Mouse (Mus musculus) liver (tissue): ENCODE measurements at regions not wholly inside any gene's neighbourhood (a gene's known extent, or its start where the extent isn't known, plus 50 kb on each side); places are given as distances from the start of the nearest gene placed in this dataset.
A peak's percentile ranks its signal among the peaks of the same experiment; 100 is the strongest.

Experiments
- DNase-seq: peaks from one replicate; pipeline ENCODE4 v3.0.0-alpha.2; 2020; ENCODE audit warnings: mixed read lengths

DNA sequence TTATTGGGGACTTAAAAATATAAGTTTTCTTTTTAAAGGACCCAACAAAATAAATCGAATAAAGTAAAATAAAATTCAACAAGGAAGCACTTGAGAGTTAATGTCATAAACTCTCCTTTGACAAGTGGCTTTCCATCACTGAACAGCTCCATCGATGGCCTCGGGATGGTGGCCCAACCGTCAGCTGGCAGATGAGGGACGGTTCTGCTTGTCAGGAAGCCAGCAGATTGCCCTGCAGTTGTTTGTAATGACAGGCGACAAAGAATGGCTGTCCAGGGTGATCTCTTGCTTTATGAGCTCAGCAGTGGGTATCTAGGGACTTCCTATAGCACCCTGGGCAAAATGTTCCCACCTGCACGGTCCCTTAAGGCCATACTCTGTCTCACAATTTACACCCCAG is 531.7 kb downstream of the Zfp536 start:
- no peak for DNase-seq

DNA sequence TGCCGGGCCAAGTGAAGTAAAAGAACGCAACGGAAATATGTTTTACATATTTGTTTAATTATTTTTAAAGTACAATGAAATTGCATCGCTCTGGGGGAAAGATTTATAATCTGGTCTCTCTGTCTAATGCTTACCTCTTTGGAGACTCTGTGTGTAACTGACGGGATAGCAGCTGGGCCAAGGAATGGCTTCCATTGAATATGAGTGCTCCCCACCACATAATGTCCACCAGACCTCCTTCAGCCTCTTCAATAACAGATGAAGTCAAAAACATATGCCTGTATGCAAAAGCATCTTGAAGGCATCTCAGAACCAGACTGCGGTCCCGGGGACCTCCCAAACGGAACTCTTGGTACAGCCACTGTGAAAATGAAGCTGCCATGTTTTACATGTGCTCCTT is 531.0 kb downstream of the Zfp536 start:
- DNase-seq = no peak

DNA sequence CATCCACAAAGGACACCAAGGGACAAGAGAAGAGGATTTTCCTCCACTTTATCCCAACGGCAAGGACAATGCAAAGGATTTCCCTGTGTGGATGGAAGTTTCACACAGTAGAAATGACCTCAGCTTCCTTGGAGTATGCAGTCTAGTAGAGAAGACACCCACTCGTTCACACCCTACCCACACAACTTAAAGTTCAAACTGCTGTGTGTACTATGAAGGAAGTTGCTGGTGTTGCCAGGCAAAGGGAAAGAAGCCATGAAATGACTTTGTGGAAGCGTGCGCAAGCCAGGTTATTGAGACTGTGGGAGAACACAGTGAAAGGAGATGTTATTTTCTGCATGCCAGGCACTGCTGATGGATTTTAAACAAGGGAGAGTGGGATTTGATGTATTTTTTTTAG is 527.3 kb downstream of the Zfp536 start:
- no peak for DNase-seq

DNA sequence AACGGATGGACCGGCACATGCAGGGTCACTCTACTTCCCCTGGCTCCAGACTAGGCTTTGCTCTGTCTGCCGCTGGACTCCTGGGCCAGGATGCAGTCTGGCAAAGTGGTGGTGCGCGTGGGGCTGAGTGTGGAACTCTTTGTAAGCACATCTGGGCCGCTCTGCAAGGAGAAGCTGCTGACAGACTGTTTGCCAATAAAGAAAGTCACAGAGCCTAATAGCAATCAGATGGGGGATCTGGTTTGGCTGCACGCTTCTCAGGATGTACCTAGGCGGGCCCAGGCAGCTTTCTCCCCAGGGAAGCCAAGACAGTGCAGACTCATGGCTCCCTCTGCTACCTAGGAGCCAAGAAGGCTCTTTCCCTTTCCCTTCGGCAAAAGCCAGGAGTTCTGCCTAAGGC is 519.0 kb downstream of the Zfp536 start:
- DNase-seq = peak; percentile 4

DNA sequence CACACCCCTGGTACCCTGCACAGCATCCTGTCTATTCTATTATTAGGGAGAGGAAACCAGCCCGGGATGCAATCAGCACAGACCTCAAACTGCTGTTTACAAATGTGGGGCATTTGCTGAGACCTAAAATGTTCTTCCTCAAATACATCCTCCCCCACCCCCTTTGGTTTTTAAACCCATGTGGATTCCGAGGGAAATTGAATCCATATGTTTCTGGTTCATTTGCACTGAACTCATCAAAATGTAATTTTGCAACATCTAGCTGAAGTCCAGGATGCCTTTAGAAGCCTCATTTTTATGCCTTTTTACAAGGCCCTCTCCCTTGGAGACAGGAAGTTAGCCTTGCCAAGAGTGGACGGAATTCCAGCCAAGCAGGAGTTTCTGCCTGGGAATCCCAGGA is 517.6 kb downstream of the Zfp536 start:
- DNase-seq = no peak

DNA sequence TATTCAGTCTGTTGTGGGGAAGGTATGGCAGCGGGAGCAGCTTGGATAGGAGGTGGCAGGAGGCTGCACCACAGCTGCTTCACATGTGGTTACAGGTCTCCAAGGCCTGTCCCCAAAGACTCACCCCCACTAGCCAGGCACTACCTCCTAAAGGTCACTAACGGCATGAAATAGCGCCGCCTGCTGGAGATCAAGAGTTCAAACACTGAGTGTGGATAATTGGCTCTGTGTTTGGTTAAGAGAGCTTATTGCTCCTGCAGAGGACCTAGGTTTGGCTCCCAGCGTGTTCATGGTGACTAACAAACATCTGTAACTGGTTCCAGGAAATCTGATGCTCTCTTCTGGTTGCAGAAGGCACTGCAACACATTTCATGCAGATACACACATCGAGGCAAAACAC is 514.1 kb downstream of the Zfp536 start:
- DNase-seq = peak; percentile 23

DNA sequence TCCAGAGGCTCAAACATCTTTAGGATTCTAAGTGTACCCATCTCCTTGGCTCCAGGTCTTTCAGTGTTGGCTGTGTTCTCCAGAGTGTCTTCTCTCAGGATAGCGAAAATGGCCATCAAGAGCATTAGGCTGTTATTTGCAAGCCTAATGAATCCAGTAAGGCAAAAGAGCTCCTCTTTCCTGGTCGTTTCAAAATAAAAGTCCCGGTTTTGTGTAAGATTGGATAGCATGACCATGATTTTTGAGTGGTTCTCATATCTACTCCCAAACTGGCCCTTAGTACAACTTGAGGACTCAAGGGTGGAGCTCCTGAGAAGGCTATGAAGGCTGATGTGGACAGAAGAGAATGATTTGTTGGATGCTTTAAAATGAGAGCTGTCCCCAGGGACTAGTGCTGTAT is 510.6 kb downstream of the Zfp536 start:
- DNase-seq = no peak

DNA sequence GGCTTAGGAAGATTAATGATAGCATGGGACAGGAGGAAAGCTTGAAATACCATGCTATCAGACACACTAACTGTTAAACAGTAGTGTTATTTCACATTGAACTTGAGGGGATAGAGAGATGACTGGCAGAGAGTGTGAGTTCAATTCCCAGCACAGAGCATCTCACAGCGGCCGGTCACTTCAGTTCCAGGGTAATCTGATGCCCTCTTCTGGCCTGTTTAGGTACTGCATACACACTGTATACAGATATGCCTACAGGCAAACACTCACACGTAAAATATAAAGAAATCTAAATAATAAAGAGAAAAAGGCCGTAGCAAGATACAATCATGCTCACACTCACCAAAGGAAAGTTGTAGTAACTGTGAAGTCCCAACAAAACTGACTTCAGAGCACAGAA is 506.0 kb downstream of the Zfp536 start:
- DNase-seq = no peak

DNA sequence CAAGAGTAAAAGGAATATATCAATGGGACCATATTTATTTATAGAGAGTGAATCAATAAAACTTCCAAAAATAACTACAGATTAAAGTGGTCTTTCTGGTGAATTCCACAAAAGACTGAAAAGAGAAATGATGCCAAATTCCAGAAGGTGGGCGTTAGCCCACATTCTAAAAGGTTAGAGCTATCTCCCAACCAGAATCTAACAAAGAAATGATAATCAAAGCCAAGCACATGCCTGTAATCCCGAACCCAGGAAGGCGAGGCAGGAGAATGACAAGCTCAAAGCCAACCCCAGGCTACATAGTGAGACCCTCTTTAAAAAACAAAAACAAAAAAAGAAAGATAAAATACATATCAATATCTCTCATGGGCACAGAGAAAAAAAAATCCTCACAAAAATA is 502.6 kb downstream of the Zfp536 start:
- no peak for DNase-seq

DNA sequence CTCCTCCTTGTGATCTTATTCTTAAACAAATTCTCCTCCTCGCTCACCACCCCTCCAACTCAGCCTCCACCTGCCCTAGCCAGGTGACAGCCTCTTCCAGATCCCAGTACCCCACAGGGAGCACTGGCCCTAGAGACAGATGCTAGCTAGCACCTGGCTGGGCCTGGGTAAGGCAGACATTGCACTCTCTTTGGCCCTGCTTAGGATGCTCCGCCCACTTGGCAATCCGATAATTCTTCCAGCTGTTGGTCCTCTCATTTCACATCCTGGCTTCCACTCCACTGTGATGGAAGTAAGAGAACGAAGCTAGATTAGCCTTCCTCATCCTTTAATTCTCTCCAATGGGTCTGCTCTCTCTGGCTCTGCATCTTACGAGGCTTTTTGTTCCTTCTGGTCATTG is 483.4 kb downstream of the Zfp536 start:
- DNase-seq = no peak

DNA sequence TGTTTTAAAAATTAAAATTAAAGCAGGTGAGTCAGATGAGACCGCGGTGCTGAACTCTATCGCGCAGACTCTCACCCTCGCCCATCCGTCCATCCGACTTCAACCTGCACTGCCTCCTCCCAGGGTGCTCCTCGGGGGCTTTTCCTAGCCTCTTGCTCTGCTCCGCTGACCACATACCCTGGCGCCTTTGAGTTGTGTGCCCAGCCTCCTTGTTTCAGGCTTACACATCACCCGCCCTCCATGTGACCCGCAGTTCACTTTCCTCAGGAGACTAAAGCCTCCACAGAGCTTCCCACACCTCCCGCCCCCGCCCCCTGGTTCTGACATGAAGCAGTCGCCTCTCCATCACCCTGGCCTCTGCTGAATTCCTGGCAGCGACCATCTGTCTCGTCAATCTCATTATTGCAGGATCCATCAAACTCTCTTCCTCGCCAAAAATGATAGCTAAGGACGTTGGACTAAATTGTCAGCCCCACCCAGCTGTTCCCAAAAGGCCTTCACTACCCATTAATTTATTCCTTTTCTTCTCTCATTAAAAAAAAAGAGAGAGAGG is 482.9 kb downstream of the Zfp536 start:
- DNase-seq = no peak

DNA sequence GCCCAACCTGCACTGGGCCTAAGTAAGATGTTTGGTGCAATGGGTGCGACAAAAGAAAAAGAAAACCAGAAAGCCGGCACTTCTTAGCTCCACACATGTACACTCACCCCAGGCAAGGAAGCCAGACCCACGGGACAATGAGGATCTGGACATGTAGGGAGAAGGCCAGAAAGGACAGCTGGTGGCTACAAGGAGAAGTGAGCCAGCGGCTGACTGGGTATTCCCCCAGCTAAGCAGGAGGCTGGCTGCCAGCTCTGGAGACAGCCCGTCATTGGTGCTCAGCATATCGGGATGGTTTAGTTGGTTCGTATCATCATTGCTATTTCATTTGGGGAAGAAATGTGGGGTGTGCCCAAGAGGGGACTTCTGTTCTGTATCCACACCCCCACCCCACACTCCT is 481.7 kb downstream of the Zfp536 start:
- DNase-seq = no peak

DNA sequence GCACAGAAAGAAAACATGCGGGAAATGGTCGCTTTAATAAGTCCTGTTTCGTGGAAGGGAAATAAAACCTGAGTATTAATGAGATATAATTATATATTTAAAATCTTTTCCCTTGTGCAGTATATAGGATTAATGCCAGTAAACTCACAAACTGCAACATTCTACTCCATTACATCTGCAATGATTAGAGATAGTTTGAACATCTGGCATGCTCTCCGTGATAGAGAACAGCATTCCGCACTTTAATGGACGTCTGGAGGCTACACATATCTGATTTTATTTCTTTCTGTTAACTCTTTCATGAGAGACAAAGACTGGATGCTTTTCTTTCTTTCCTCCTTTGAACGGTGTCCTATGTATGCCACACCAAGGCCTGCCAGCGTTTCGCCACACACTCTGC is 480.9 kb downstream of the Zfp536 start:
- no peak for DNase-seq

DNA sequence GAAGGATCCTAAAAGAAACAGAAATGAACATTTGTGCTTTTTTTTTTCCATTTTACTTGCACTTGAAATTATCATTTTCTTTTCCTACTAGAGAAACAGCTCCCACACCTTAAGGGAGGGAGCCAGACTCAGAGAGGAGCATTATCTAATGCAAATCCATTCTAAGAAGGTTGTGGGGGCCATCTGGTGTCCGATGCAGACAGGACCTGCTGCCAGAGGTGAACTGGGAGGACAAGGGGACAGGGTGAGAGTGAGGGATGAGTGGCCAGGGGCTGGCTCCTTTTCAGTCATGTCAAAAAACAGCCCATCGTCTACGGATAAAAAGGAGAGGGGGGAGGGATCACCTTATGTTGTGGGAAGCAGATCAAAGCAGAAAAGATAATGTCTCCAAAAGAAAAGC is 474.6 kb downstream of the Zfp536 start:
- DNase-seq = no peak

DNA sequence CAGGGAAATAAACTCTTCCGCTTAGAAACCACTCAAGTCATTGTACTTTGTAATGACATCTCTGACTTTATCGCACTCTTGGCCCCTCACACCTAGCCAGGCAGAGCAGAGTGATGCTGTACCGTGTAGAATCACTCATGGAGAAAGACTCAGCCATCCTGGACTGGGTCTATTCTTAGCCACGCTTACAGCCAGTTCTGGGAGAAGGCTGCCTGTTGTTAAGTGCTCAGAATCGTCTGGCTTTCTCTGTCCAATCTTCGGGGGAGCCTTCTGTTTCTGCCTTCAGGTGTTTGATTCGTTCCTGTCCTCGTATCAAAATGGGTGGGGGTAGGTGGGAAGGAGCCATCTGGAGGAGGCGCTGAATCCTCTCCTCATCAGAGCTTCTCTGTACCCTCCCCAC is 468.0 kb downstream of the Zfp536 start:
- no peak for DNase-seq

DNA sequence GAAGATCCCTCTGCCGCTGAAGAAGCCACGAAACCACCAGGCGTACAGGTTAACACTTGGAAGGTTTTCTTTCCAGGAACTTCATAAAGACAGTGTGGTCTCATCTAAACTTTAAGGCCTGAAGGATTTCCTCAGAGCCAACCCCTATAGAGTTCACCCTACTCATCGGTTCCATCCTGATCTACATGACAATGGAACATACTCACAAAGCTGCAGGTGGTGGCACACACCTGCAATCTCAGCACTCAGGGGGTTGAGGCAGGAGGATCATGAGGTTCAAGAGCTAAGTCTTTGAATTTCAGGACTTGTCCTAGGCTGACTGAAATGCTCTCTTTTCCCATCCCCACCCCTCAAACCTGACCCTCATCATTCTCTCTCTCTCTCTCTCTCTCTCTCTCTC is 466.2 kb downstream of the Zfp536 start:
- no peak for DNase-seq

DNA sequence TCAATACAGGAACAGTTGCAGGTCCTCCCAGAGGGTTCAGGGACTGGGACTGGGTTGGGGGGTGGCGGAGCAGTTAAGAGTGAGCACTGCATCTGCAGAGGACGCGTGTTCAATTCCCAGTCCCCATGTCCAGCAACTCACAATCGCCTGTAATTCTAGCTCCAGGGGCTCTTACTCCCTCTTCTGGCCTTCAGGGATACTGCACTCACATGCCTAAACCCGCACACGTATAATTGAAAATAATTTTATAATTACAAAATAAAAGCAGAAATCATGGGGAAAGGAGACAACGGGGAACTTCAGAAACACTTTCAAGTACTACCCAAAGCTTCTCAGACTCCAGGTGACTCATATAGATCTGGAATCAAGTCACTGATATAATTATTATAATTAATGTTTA is 448.8 kb downstream of the Zfp536 start:
- no peak for DNase-seq

DNA sequence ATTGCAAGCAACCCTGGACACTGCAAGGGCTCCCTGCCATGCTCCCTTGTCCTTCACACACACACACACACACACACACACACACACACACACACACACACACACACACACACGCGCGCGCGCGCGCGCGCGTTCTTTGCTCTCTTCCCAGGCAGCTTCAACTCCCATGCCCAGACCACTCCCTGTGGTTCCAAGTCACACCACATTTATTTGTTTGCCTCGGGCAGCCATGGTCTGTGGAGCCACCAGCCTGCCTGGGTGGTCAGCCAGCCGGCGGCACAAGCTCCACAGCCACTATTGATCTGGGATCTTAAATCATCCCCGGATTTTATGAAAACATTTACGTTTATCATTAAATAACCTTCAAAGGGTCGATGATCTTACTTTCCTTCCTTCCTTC is 440.0 kb downstream of the Zfp536 start:
- DNase-seq = no peak

DNA sequence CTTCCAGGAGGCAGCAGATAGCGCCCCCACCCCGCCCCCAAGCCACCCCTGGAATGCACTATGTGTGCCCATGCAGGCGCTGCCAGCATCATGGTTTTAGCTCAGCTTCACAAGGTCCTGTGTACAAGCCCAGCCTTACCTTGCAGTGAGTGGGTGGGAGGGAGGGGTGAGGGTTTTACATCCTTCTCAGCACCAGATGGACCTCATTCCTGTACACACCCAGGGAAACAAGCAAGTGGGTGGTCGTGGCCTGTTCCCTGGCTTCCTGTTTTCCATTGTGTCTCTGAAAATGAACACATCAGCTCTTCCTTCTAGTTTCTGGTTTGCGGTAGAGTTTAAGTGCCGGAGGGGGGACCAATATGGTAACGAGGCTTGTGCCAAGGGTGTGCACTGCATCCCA is 438.2 kb downstream of the Zfp536 start:
- DNase-seq = no peak

DNA sequence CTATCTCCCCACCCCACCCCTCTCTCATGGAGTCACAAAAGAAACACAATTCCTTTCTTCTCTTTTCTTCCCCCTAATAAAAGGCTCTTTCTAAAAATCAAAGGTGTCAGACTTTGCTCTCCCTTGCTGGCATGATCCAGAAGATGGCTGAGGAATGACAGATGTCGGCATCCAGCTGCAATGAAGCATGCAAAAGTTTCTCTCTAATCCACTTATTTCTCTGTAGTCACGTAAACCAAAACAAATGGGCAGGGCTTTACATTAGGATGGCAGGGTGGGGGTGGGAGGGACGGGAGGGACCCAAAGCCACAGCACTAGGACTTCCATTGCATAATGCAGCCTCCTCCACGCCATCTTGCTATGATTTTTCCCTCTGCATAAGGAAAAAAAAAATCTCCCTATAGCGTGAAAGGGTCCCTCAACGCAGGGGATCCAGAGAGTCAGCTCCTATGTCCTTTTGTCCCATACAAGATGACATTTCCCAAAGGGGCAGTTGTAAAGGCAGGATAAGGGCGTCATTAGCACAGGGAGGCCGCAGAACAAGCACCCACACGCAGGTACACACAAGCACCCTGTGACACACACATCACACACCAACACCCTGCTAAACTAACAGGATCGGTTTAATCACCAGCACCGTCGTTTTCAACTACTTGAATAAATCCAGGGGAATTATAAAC is 437.1 kb downstream of the Zfp536 start:
- no peak for DNase-seq

DNA sequence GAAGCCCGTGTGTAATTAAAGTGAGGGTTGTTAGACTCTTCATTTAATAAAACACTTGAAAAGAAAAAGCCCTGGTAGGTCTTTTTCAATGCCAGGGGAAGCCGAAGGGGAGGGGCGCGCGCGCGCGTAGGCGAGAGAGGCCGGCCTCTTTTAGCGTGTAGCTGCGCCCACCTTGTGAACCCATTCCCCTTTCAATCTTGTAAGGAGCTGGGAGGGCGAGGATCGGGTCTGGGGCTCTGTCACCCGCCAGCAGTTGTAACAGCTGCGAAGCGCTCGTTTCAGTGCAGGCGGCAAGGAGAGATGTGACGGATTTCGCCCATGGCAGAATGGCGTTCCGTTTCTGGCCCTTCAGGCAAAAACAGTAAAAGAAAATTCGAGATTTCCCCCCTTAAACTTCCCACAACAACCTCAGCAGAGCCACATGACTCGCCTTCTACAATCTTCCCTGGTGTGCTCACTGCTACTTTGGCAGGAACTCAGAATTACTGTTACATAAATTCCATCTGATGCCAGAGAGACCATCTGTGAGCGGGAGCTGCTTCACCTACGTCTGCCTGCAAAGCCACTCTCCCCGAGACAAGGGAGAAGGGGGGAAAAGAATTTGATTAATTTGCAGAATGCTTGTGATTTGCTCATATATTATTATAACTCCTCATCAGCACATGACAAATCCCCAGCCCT is 436.4 kb downstream of the Zfp536 start:
- DNase-seq = no peak

DNA sequence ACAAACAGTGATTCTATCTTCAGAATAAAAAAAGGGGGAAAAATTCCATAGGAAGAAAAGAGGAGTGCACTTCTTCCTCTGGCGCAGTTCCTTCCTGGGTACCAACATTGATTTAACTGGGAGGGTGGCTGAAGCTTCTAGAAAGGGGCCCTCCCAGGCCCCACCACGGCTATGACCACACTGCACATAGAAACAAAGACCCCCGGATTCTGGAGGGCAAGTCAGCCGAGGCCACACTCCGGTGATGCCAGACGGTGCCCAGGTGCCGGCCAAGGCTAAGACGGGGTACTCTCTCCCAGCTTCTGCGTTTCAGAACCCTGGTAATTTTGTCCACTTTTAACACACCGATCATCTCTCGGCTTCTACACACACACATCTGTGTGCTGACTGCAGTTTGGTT is 435.8 kb downstream of the Zfp536 start:
- DNase-seq = no peak

DNA sequence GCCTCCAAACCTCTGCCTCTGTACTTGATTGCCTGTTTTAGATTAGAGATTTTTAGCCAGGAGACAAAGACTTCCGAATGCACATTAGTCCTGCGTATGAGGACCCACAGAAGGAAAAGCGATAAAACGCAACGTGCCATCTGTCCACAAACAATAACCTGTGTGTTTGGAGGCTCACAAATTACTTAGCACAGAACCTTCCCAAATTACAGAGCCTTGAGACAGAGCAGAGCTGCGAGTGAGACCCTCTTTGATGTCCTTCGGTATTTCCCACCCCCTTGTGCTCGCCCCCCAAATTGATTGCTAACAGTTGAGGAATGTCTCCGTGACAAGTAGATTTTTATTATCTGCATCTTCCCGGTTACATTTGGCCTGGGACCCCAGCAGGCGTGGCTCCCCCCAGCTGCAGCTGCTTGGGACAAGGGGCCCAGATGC is 435.4 kb downstream of the Zfp536 start:
- DNase-seq = no peak

DNA sequence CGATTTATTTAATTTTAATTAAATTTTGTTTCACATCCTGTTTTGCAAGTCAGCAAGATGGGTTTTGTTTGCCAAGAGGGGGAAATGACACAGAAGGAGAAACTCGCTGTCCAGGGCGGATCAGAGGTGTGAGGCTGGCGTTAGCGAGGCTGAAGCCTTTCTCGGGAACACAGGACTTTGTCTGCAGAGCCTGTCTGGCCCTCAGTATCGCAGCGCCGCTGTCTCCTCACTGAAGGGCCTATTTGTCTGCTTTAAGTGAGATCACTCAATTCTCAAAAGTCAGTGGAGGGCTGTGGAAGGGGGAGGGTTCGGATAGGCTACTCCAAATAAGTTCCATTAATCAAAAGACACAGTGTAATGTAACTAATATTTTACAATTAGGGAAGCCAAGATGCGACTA is 430.8 kb downstream of the Zfp536 start:
- DNase-seq = no peak
